Mouse (Mus musculus) E14TG2a.4 (cell line): ENCODE measurements around the gene Qrich2.

Experiments used
- CTCF ChIP-seq: conservative IDR thresholded peaks from 2 replicates; pipeline ENCODE4 v1.5.1; 2014; ENCODE audit warnings: low read length
- POU5F1 ChIP-seq: IDR thresholded peaks from 2 replicates; pipeline ENCODE4 v1.6.1; 2014; ENCODE audit warnings: low read length, borderline replicate concordance

- TF ChIP-seq CTCF (no peak), POU5F1 (no peak)
Observed at GRCm38 (mm10) chr11:116456234-116456633, 9.8 kb downstream of the Qrich2 start.
